Mouse (Mus musculus): Measurements from ENCODE around the gene Rdh16. TPM values are rescaled to one million over a fixed set of nuclear protein-coding genes. Genes with fewer than 3 reads are reported as not detected.
A peak's percentile ranks its signal among the peaks of the same experiment; 100 is the strongest.
"Not testable (repeated sequence)": the region's sequence is repeated elsewhere in the genome, so short reads cannot be mapped to it uniquely, and the experiment has no call there.

Gene Rdh16
- polyA plus RNA-seq, 1 experiment from 2014 or later, result 0.03 TPM

- no peaks in the 10 kb centered on the region for H3K27me3 ChIP-seq
- H3K4me1 ChIP-seq (replicated peaks), result no peaks in the 10 kb centered on the region
- no peaks in the 10 kb centered on the region for H3K9me3 ChIP-seq (replicated peaks)
- H3K4me3 ChIP-seq (replicated peaks), result no peak overlapping the region
- H3K36me3 ChIP-seq (replicated peaks), result no peaks in the 10 kb centered on the region
- 67% methylated on average over 5 of the region's 5 CpGs for WGBS (ENCODE audit: insufficient replicate concordance)
- ATAC-seq (ENCODE audit: insufficient read depth), result no peak
- no peak overlapping the region for H3K9ac ChIP-seq
- H3K27ac ChIP-seq (replicated peaks), result no peak overlapping the region
- H3K4me2 ChIP-seq, result no peak overlapping the region
Measured at GRCm38 (mm10) chr10:127835292-127835691, 34.3 kb downstream of the Rdh16 start.

- not testable (repeated sequence) for H3K9ac ChIP-seq; H3K9me3 ChIP-seq (replicated peaks); H3K27me3 ChIP-seq; H3K4me2 ChIP-seq; ATAC-seq (ENCODE audit: insufficient read depth); H3K36me3 ChIP-seq (replicated peaks); H3K4me1 ChIP-seq (replicated peaks); H3K4me3 ChIP-seq (replicated peaks); H3K27ac ChIP-seq (replicated peaks)
- WGBS (ENCODE audit: insufficient replicate concordance), result 75% methylated on average over 5 of the region's 5 CpGs
Measured at GRCm38 (mm10) chr10:127837793-127838192, 36.8 kb downstream of the Rdh16 start.

- no peak overlapping the region for H3K9ac ChIP-seq
- no peaks in the 10 kb centered on the region for H3K4me1 ChIP-seq (replicated peaks)
- WGBS (ENCODE audit: insufficient replicate concordance), result 47% methylated on average over 2 of the region's 2 CpGs
- no peaks in the 10 kb centered on the region for H3K9me3 ChIP-seq (replicated peaks)
- H3K4me3 ChIP-seq (replicated peaks), result no peak overlapping the region
- no peaks in the 10 kb centered on the region for H3K27me3 ChIP-seq
- ATAC-seq (ENCODE audit: insufficient read depth), result no peak
- H3K4me2 ChIP-seq, result no peak overlapping the region
- no peak overlapping the region for H3K27ac ChIP-seq (replicated peaks)
- H3K36me3 ChIP-seq (replicated peaks), result no peaks in the 10 kb centered on the region
Measured at GRCm38 (mm10) chr10:127838539-127838938, 37.6 kb downstream of the Rdh16 start.

- Histone ChIP-seq H3K4me2 (no peak overlapping the region), H3K27ac (replicated peaks) (no peak overlapping the region), H3K27me3 (no peaks in the 10 kb centered on the region), H3K4me1 (replicated peaks) (no peaks in the 10 kb centered on the region), H3K36me3 (replicated peaks) (no peaks in the 10 kb centered on the region), H3K9ac (no peak overlapping the region), H3K4me3 (replicated peaks) (no peak overlapping the region), H3K9me3 (replicated peaks) (no peaks in the 10 kb centered on the region)
- ATAC-seq (ENCODE audit: insufficient read depth), result no peak
- 38% methylated on average over 2 of the region's 2 CpGs for WGBS (ENCODE audit: insufficient replicate concordance)
Measured at GRCm38 (mm10) chr10:127840776-127841175, 39.8 kb downstream of the Rdh16 start.

GRCm38 (mm10) chr10:127845945-127846344, 45.0 kb downstream of the Rdh16 start:
- WGBS (ENCODE audit: insufficient replicate concordance), result 75% methylated on average over 5 of the region's 5 CpGs
- not testable (repeated sequence) for H3K4me2 ChIP-seq; H3K27me3 ChIP-seq; H3K36me3 ChIP-seq (replicated peaks); ATAC-seq (ENCODE audit: insufficient read depth); H3K4me3 ChIP-seq (replicated peaks); H3K9ac ChIP-seq; H3K9me3 ChIP-seq (replicated peaks); H3K4me1 ChIP-seq (replicated peaks); H3K27ac ChIP-seq (replicated peaks)

GRCm38 (mm10) chr10:127848089-127848488, 47.1 kb downstream of the Rdh16 start:
- H3K4me1 ChIP-seq (replicated peaks), result no peaks in the 10 kb centered on the region
- 33% methylated on average over 1 of the region's 1 CpGs for WGBS (ENCODE audit: insufficient replicate concordance)

GRCm38 (mm10) chr10:127849628-127850027, 48.7 kb downstream of the Rdh16 start, which contains the start of gene Rdh19:
Rdh19 (plus strand) TSS chr10:127849928.
- no peaks in the 10 kb centered on the region for H3K36me3 ChIP-seq (replicated peaks)

More at GRCm38 (mm10) chr10:127848089-127848488, 47.1 kb downstream of the Rdh16 start:
- H3K9ac ChIP-seq, result no peak overlapping the region
- 0 out of 2 replicates have a peak, but pooled peaks have one; percentile 47 for ATAC-seq (ENCODE audit: insufficient read depth)
- H3K4me2 ChIP-seq, result no peak overlapping the region
- no peaks in the 10 kb centered on the region for H3K36me3 ChIP-seq (replicated peaks)
- no peak overlapping the region for H3K4me3 ChIP-seq (replicated peaks)
- no peaks in the 10 kb centered on the region for H3K27me3 ChIP-seq
- no peak overlapping the region for H3K27ac ChIP-seq (replicated peaks)
- no peaks in the 10 kb centered on the region for H3K9me3 ChIP-seq (replicated peaks)

GRCm38 (mm10) chr10:127856376-127856775, 55.4 kb downstream of the Rdh16 start:
- H3K4me2 ChIP-seq, result no peak overlapping the region
- no peaks in the 10 kb centered on the region for H3K9me3 ChIP-seq (replicated peaks)
- no peak overlapping the region for H3K9ac ChIP-seq
- no peaks in the 10 kb centered on the region for H3K36me3 ChIP-seq (replicated peaks)
- no peak for ATAC-seq (ENCODE audit: insufficient read depth)
- no peak overlapping the region for H3K4me3 ChIP-seq (replicated peaks)
- no peak overlapping the region for H3K27ac ChIP-seq (replicated peaks)
- no peaks in the 10 kb centered on the region for H3K27me3 ChIP-seq
- H3K4me1 ChIP-seq (replicated peaks), result no peaks in the 10 kb centered on the region

More at GRCm38 (mm10) chr10:127849628-127850027, 48.7 kb downstream of the Rdh16 start, which contains the start of gene Rdh19:
- Histone ChIP-seq H3K9ac (no peak within 1 kb of the TSS), H3K4me3 (replicated peaks) (no peak within 1 kb of the TSS), H3K4me1 (replicated peaks) (no peaks in the 10 kb centered on the region), H3K27me3 (no peaks in the 10 kb centered on the region), H3K27ac (replicated peaks) (no peak within 1 kb of the TSS), H3K4me2 (no peak within 1 kb of the TSS), H3K9me3 (replicated peaks) (no peaks in the 10 kb centered on the region)
- 55% methylated on average over 1 of the region's 1 CpGs for WGBS (ENCODE audit: insufficient replicate concordance)
- no peak for ATAC-seq (ENCODE audit: insufficient read depth)

- no peak overlapping the region for H3K27ac ChIP-seq (replicated peaks)
- no peaks in the 10 kb centered on the region for H3K27me3 ChIP-seq
- no peaks in the 10 kb centered on the region for H3K9me3 ChIP-seq (replicated peaks)
- ATAC-seq (ENCODE audit: insufficient read depth), result no peak
- H3K36me3 ChIP-seq (replicated peaks), result no peaks in the 10 kb centered on the region
- H3K4me2 ChIP-seq, result no peak overlapping the region
- no peaks in the 10 kb centered on the region for H3K4me1 ChIP-seq (replicated peaks)
- H3K9ac ChIP-seq, result no peak overlapping the region
- H3K4me3 ChIP-seq (replicated peaks), result no peak overlapping the region
Measured at GRCm38 (mm10) chr10:127864931-127865330, 64.0 kb downstream of the Rdh16 start.

- no peak for ATAC-seq (ENCODE audit: insufficient read depth)
- no peak within 1 kb of the TSS for H3K4me2 ChIP-seq
- H3K27me3 ChIP-seq, result no peaks in the 10 kb centered on the region
- H3K9me3 ChIP-seq (replicated peaks), result no peaks in the 10 kb centered on the region
- H3K9ac ChIP-seq, result no peak within 1 kb of the TSS
- H3K36me3 ChIP-seq (replicated peaks), result no peaks in the 10 kb centered on the region
- WGBS (ENCODE audit: insufficient replicate concordance), result 53% methylated on average over 3 of the region's 3 CpGs
- H3K4me1 ChIP-seq (replicated peaks), result no peaks in the 10 kb centered on the region
- no peak within 1 kb of the TSS for H3K4me3 ChIP-seq (replicated peaks)
- H3K27ac ChIP-seq (replicated peaks), result no peak within 1 kb of the TSS
Measured at GRCm38 (mm10) chr10:127866232-127866631, 65.3 kb downstream of the Rdh16 start, which contains the start of gene Rdh16f2. Rdh16f2 (plus strand) TSS chr10:127866474.

GRCm38 (mm10) chr10:127872484-127872883, 71.5 kb downstream of the Rdh16 start:
- WGBS (ENCODE audit: insufficient replicate concordance), result 61% methylated on average over 4 of the region's 4 CpGs
- H3K4me2 ChIP-seq, result no peak overlapping the region
- no peaks in the 10 kb centered on the region for H3K27me3 ChIP-seq
- H3K4me1 ChIP-seq (replicated peaks), result no peaks in the 10 kb centered on the region
- ATAC-seq (ENCODE audit: insufficient read depth), result no peak
- no peak overlapping the region for H3K9ac ChIP-seq
- no peak overlapping the region for H3K27ac ChIP-seq (replicated peaks)
- no peaks in the 10 kb centered on the region for H3K36me3 ChIP-seq (replicated peaks)
- H3K4me3 ChIP-seq (replicated peaks), result no peak overlapping the region
- H3K9me3 ChIP-seq (replicated peaks), result no peaks in the 10 kb centered on the region

- Histone ChIP-seq H3K9ac (no peak overlapping the region), H3K4me2 (no peak overlapping the region), H3K36me3 (replicated peaks) (no peaks in the 10 kb centered on the region), H3K9me3 (replicated peaks) (no peaks in the 10 kb centered on the region), H3K4me3 (replicated peaks) (no peak overlapping the region), H3K27ac (replicated peaks) (peak overlapping the region; percentile 53), H3K4me1 (replicated peaks) (peaks cover 17% of the 10 kb centered on the region), H3K27me3 (no peaks in the 10 kb centered on the region)
- peak; percentile 76 for ATAC-seq (ENCODE audit: insufficient read depth)
- WGBS (ENCODE audit: insufficient replicate concordance), result 38% methylated on average over 2 of the region's 2 CpGs
Measured at GRCm38 (mm10) chr10:127877681-127878080, 76.7 kb downstream of the Rdh16 start.
